Mouse (Mus musculus): ENCODE data around the gene Tmem132b.

The Tmem132b gene

GRCm38 (mm10) chr5:125575866-125576265, 44.3 kb downstream of the Tmem132b start:
- no peak for DNase-seq (ENCODE audit: low read depth in 1 of 2, low spot score in 2 of 2)

- no peak for DNase-seq (ENCODE audit: low read depth in 1 of 2, low spot score in 2 of 2)
Observed at GRCm38 (mm10) chr5:125578661-125579060, 47.1 kb downstream of the Tmem132b start.

- no peak for DNase-seq (ENCODE audit: low read depth in 1 of 2, low spot score in 2 of 2)
Observed at GRCm38 (mm10) chr5:125579153-125579552, 47.6 kb downstream of the Tmem132b start.

GRCm38 (mm10) chr5:125583298-125583697, 51.7 kb downstream of the Tmem132b start:
- DNase-seq (ENCODE audit: low read depth in 1 of 2, low spot score in 2 of 2): no peak

- no peak for DNase-seq (ENCODE audit: low read depth in 1 of 2, low spot score in 2 of 2)
Observed at GRCm38 (mm10) chr5:125583836-125584235, 52.3 kb downstream of the Tmem132b start.

GRCm38 (mm10) chr5:125585211-125585610, 53.6 kb downstream of the Tmem132b start:
- DNase-seq (ENCODE audit: low read depth in 1 of 2, low spot score in 2 of 2): no peak

- DNase-seq (ENCODE audit: low read depth in 1 of 2, low spot score in 2 of 2): no peak
Observed at GRCm38 (mm10) chr5:125588203-125588602, 56.6 kb downstream of the Tmem132b start.

GRCm38 (mm10) chr5:125588876-125589667, 57.5 kb downstream of the Tmem132b start:
- DNase-seq (ENCODE audit: low read depth in 1 of 2, low spot score in 2 of 2): no peak

GRCm38 (mm10) chr5:125598056-125598455, 66.5 kb downstream of the Tmem132b start:
- DNase-seq (ENCODE audit: low read depth in 1 of 2, low spot score in 2 of 2): no peak

GRCm38 (mm10) chr5:125607146-125607545, 75.6 kb downstream of the Tmem132b start:
- no peak for DNase-seq (ENCODE audit: low read depth in 1 of 2, low spot score in 2 of 2)

GRCm38 (mm10) chr5:125609968-125610367, 78.4 kb downstream of the Tmem132b start:
- no peak for DNase-seq (ENCODE audit: low read depth in 1 of 2, low spot score in 2 of 2)

- no peak for DNase-seq (ENCODE audit: low read depth in 1 of 2, low spot score in 2 of 2)
Observed at GRCm38 (mm10) chr5:125612460-125612859, 80.9 kb downstream of the Tmem132b start.

- no peak for DNase-seq (ENCODE audit: low read depth in 1 of 2, low spot score in 2 of 2)
Observed at GRCm38 (mm10) chr5:125613136-125613535, 81.6 kb downstream of the Tmem132b start.

GRCm38 (mm10) chr5:125614348-125614747, 82.8 kb downstream of the Tmem132b start:
- no peak for DNase-seq (ENCODE audit: low read depth in 1 of 2, low spot score in 2 of 2)

- no peak for DNase-seq (ENCODE audit: low read depth in 1 of 2, low spot score in 2 of 2)
Observed at GRCm38 (mm10) chr5:125617050-125617449, 85.5 kb downstream of the Tmem132b start.

GRCm38 (mm10) chr5:125627816-125628348, 96.3 kb downstream of the Tmem132b start:
- DNase-seq (ENCODE audit: low read depth in 1 of 2, low spot score in 2 of 2): no peak

- no peak for DNase-seq (ENCODE audit: low read depth in 1 of 2, low spot score in 2 of 2)
Observed at GRCm38 (mm10) chr5:125634666-125635065, 103.1 kb downstream of the Tmem132b start.

GRCm38 (mm10) chr5:125640966-125641365, 109.4 kb downstream of the Tmem132b start:
- DNase-seq (ENCODE audit: low read depth in 1 of 2, low spot score in 2 of 2): no peak

- no peak for DNase-seq (ENCODE audit: low read depth in 1 of 2, low spot score in 2 of 2)
Observed at GRCm38 (mm10) chr5:125641531-125642147, 110.1 kb downstream of the Tmem132b start.

- DNase-seq (ENCODE audit: low read depth in 1 of 2, low spot score in 2 of 2): no peak
Observed at GRCm38 (mm10) chr5:125648236-125648635, 116.7 kb downstream of the Tmem132b start.

GRCm38 (mm10) chr5:125649982-125650381, 118.4 kb downstream of the Tmem132b start:
- DNase-seq (ENCODE audit: low read depth in 1 of 2, low spot score in 2 of 2): no peak

- DNase-seq (ENCODE audit: low read depth in 1 of 2, low spot score in 2 of 2): no peak
Observed at GRCm38 (mm10) chr5:125658101-125658500, 126.5 kb downstream of the Tmem132b start.
